Mouse (Mus musculus): Measurements from ENCODE around the gene Fbxw16.
"Not testable (repeated sequence)": the region's sequence is repeated elsewhere in the genome, so short reads cannot be mapped to it uniquely, and the experiment has no call there.

Fbxw16 gene

GRCm38 (mm10) chr9:109449040-109449439, at the start of gene Fbxw16:
Fbxw16 (minus strand) TSS chr9:109449140.
- no peak for DNase-seq (ENCODE audit: low spot score)

GRCm38 (mm10) chr9:109495775-109496174, 46.8 kb upstream of the Fbxw16 start, which contains the start of gene Fbxw19:
Fbxw19 (minus strand) TSS chr9:109495875.
- not testable (repeated sequence) for DNase-seq (ENCODE audit: low spot score)

- no peak for DNase-seq (ENCODE audit: low spot score)
Measured at GRCm38 (mm10) chr9:109432956-109433355, 16.0 kb downstream of the Fbxw16 start.

- DNase-seq (ENCODE audit: low spot score) = not testable (repeated sequence)
Measured at GRCm38 (mm10) chr9:109404196-109404595, 44.7 kb downstream of the Fbxw16 start, which contains the start of gene Fbxw22. Fbxw22 (minus strand) TSS chr9:109404296.

All from urinary bladder, postnatal 14 days (tissue).